Mouse (Mus musculus): ENCODE measurements at regions not wholly inside any gene's neighbourhood (a gene's known extent, or its start where the extent isn't known, plus 50 kb on each side); places are given as distances from the start of the nearest gene placed in this dataset.

GRCm38 (mm10) chr15:67907034-67907433 lies 1406.3 kb upstream of the Lrrc6 start:
- Histone ChIP-seq H3K9me3 (replicated peaks; ENCODE audit: low read length) (no peaks in the 10 kb centered on the region), H3K4me3 (replicated peaks in 1 of 3; ENCODE audit: low read depth in 2 of 3, low read length in 2 of 3, poor library complexity in 1 of 3) (no peak overlapping the region), H3K4me1 (ENCODE audit: control insufficient read depth in 1 of 2, insufficient read depth in 2 of 2) (peaks cover 0 to 6% of the 10 kb centered on the region in 2 experiments; a peak in 2 of 4 replicates), H3K9ac (ENCODE audit: insufficient read depth, low read depth) (no peak overlapping the region), H3K36me3 (replicated peaks in 1 of 2; ENCODE audit: control insufficient read depth in 1 of 2, insufficient read depth in 1 of 2, low read length in 1 of 2) (no peaks in the 10 kb centered on the region), H3K27ac (ENCODE audit: insufficient read depth, low read depth) (no peak overlapping the region), H3K27me3 (replicated peaks) (no peaks in the 10 kb centered on the region), H3K4me2 (ENCODE audit: insufficient read depth, low read depth, poor library complexity, severe bottlenecking) (no peak overlapping the region), H3K79me2 (replicated peaks; ENCODE audit: control insufficient read depth, extremely low read depth, insufficient read depth, poor library complexity, severe bottlenecking) (no peaks in the 10 kb centered on the region)
- in situ Hi-C loops (cut with MboI; ENCODE audit: low pct_ligation_motif_present, low pct_unique_long_range_greater_than_20kb, low sequenced_read_pairs) (no loop called here), dilution Hi-C loops (cut with MboI; ENCODE audit: extremely low pct_ligation_motif_present, extremely low pct_unique_long_range_greater_than_20kb, low sequenced_read_pairs) (no loop called here)
- DNase-seq (ENCODE audit: extremely low read depth), result no peak
- TF ChIP-seq MXI1 (IDR thresholded peaks at IDR 0.05; ENCODE audit: low read depth, low read length), result no peak
- no peak for TF ChIP-seq POLR2A (IDR thresholded peaks at IDR 0.05; ENCODE audit: low read depth, low read length)
- TF ChIP-seq CTCF (conservative IDR thresholded peaks at IDR 0.05 in 1 of 2, IDR thresholded peaks at IDR 0.05 in 1 of 2; ENCODE audit: low read depth in 2 of 2, low read length in 2 of 2), result no peak
- no peak for TF ChIP-seq ZMIZ1 (IDR thresholded peaks at IDR 0.05; ENCODE audit: low read depth, low read length)
- no peak for TF ChIP-seq MEF2A (IDR thresholded peaks at IDR 0.05; ENCODE audit: borderline replicate concordance, low read depth, low read length)
- TF ChIP-seq CHD2 (IDR thresholded peaks at IDR 0.05; ENCODE audit: low read length), result no peak
- TF ChIP-seq TBP (conservative IDR thresholded peaks at IDR 0.05; ENCODE audit: low read depth, low read length), result no peak
- no peak for TF ChIP-seq UBTF (IDR thresholded peaks at IDR 0.05; ENCODE audit: low read depth, low read length)

- Histone ChIP-seq H3K27ac (ENCODE audit: insufficient read depth, low read depth) (no peak overlapping the region), H3K79me2 (replicated peaks; ENCODE audit: control insufficient read depth, extremely low read depth, insufficient read depth, poor library complexity, severe bottlenecking) (no peaks in the 10 kb centered on the region), H3K27me3 (replicated peaks) (no peaks in the 10 kb centered on the region), H3K4me1 (ENCODE audit: control insufficient read depth in 1 of 2, insufficient read depth in 2 of 2) (peaks cover 0 to 6% of the 10 kb centered on the region in 2 experiments; a peak in 2 of 4 replicates), H3K9ac (ENCODE audit: insufficient read depth, low read depth) (no peak overlapping the region), H3K9me3 (replicated peaks; ENCODE audit: low read length) (no peaks in the 10 kb centered on the region), H3K4me2 (ENCODE audit: insufficient read depth, low read depth, poor library complexity, severe bottlenecking) (no peak overlapping the region), H3K4me3 (replicated peaks in 1 of 3; ENCODE audit: low read depth in 2 of 3, low read length in 2 of 3, poor library complexity in 1 of 3) (no peak overlapping the region), H3K36me3 (replicated peaks in 1 of 2; ENCODE audit: control insufficient read depth in 1 of 2, insufficient read depth in 1 of 2, low read length in 1 of 2) (no peaks in the 10 kb centered on the region)
- TF ChIP-seq ELF1 (IDR thresholded peaks at IDR 0.05; ENCODE audit: low read depth, low read length) (no peak), SMC3 (IDR thresholded peaks at IDR 0.05; ENCODE audit: low read depth, low read length) (no peak), CHD1 (IDR thresholded peaks at IDR 0.05; ENCODE audit: low read depth, low read length) (no peak), JUN (IDR thresholded peaks at IDR 0.05; ENCODE audit: insufficient read depth, low read depth, low read length) (no peak), CTCF (conservative IDR thresholded peaks at IDR 0.05 in 1 of 2, IDR thresholded peaks at IDR 0.05 in 1 of 2; ENCODE audit: low read depth in 2 of 2, low read length in 2 of 2) (no peak), JUND (conservative IDR thresholded peaks at IDR 0.05; ENCODE audit: low read depth, low read length) (no peak), ZKSCAN1 (IDR thresholded peaks at IDR 0.05; ENCODE audit: borderline replicate concordance, low read depth, low read length) (no peak), CHD2 (IDR thresholded peaks at IDR 0.05; ENCODE audit: low read length) (no peak), GABPA (IDR thresholded peaks at IDR 0.05; ENCODE audit: insufficient replicate concordance, low read depth, low read length) (no peak), ZC3H11A (IDR thresholded peaks at IDR 0.05; ENCODE audit: low read depth, low read length) (no peak), HCFC1 (IDR thresholded peaks at IDR 0.05; ENCODE audit: low read depth, low read length) (no peak), SIN3A (IDR thresholded peaks at IDR 0.05; ENCODE audit: low read length) (no peak), RCOR1 (conservative IDR thresholded peaks at IDR 0.05; ENCODE audit: low read depth, low read length) (no peak)
- dilution Hi-C loops (cut with MboI; ENCODE audit: extremely low pct_ligation_motif_present, extremely low pct_unique_long_range_greater_than_20kb, low sequenced_read_pairs) (no loop called here), in situ Hi-C loops (cut with MboI; ENCODE audit: low pct_ligation_motif_present, low pct_unique_long_range_greater_than_20kb, low sequenced_read_pairs) (no loop called here)
- no peak for DNase-seq (ENCODE audit: extremely low read depth)
Observed at GRCm38 (mm10) chr15:67905279-67905678, 1404.6 kb upstream of the Lrrc6 start.

Measured in CH12.LX (cell line).